Mouse (Mus musculus) lung, postnatal 0 days (tissue): ENCODE data around the gene Znrf1.

ENCODE experiments used
- CTCF ChIP-seq: IDR thresholded peaks from 2 replicates; pipeline ENCODE4 v1.5.1; 2016; ENCODE audit warnings: antibody characterized with exemption, mild to moderate bottlenecking
- EP300 ChIP-seq: IDR thresholded peaks from 2 replicates; pipeline ENCODE4 v1.6.1; 2016; ENCODE audit warnings: antibody characterized with exemption, mild to moderate bottlenecking, control low read depth

DNA sequence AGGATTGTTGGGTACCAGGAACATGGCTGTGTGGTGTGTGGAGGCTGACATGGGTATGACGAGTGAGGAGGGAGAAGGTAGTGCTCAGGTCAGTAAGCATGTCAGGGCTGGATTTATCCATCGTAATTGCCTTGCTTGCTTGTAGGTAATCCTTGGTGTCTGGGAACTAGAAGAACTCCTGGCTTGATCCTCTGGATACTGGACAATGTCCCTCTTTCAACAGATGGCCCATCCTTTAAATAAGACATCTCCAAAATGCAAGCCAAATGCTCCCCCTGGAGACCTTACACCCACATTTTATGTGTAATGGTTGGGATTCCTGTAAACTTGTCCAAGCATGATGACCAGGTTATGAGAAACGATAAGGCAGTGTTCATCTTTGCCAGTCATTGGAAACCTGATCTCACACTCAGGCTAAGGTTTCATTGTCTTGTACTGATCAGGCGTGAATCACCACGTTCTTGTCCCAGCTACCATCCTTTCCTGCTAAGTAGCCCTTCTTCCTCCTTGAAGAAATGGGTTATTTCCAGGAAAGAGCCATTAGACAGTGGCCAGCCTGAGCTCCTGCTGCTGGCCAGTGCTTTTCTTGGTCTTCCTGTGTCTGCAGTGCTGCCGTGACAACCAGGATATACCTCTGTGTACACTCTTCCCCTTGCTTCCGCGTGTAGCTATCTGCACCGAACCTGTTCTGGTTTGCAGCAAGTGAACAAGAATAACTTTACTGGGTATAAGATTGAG lies 64.0 kb downstream of the Znrf1 start:
- TF ChIP-seq CTCF (no peak), EP300 (no peak)
